ENCODE assay signal across 10 mouse cellular contexts in the genomic region with DNA sequence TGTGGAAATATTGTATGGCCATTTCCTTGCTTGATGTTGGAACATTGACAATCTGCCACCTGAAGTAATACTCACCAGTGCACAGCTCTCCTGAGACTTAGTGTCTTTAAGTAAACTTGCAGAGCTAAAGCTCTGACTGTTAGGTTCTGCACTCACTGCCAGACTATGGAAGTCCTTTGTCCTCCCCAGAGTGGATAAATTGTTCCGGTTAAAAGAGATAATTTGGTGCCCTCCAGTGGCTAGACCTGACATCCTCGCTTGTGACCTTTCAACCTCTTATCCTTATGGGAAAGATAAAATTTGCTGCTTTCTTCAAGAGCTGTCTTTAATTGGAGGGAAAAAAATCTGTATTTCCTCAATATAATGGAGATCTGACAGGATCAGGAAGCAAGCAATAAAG.
DNase-seq lines count a peak whose midpoint lies in the region; ATAC-seq and TF ChIP-seq lines count a peak whose summit lies in the region.
"Had no signal": no experiment of that assay in that cellular context is flagged by ENCODE, and none has a peak within 500 bp of the region (broad histone marks: within the 10 kb centered on the region; RNA-seq: fewer than 3 reads in every experiment).

No protein-coding gene starts in this region.

- no peak for TF ChIP-seq EP300 in liver, postnatal 0 days (IDR thresholded peaks at IDR 0.05; ENCODE audit: low read depth)

- WGBS in cerebellum, adult 2 months, result 34% methylated on average over 2 of the region's 2 CpGs
- WGBS in liver, postnatal 0 days (ENCODE audit: insufficient replicate concordance), result 15% methylated on average over 2 of the region's 2 CpGs
- WGBS in liver, embryonic 11.5 days, result 21% methylated on average over 2 of the region's 2 CpGs
- WGBS in intestine, embryonic 15.5 days, result 10% methylated on average over 2 of the region's 2 CpGs
- 14% methylated on average over 2 of the region's 2 CpGs for WGBS in neural tube, embryonic 15.5 days

- peak; percentile 57 to 59 for DNase-seq in cerebellum, postnatal 10 days
- DNase-seq in cerebellum, adult 2 months, result no peak
- DNase-seq in liver, postnatal 0 days, result no peak
- DNase-seq in liver, embryonic 11.5 days (ENCODE audit: low spot score), result no peak
- DNase-seq in adrenal gland, postnatal 14 days, result no peak
- DNase-seq in heart, postnatal 14 days, result no peak
- DNase-seq: right cerebral cortex, postnatal 4 days had no signal

- no peak overlapping the region for H3K27ac ChIP-seq in cerebellum, adult 2 months (ENCODE audit: insufficient read depth, low read length)
- H3K27ac ChIP-seq in liver, postnatal 0 days (ENCODE audit: low read depth), result no peak overlapping the region
- no peak overlapping the region for H3K27ac ChIP-seq in liver, embryonic 11.5 days (ENCODE audit: low read depth, low read length)
- no peak overlapping the region for H3K27ac ChIP-seq in intestine, embryonic 15.5 days
- H3K27ac ChIP-seq in neural tube, embryonic 15.5 days (replicated peaks), result no peak overlapping the region

- H3K4me1 ChIP-seq in cerebellum, adult 2 months (ENCODE audit: control insufficient read depth, insufficient read depth, low read length), result no peaks in the 10 kb centered on the region
- H3K4me1 ChIP-seq in liver, postnatal 0 days (ENCODE audit: insufficient read depth), result no peaks in the 10 kb centered on the region
- H3K4me1 ChIP-seq in liver, embryonic 11.5 days (replicated peaks; ENCODE audit: control insufficient read depth, insufficient read depth, low read length), result no peaks in the 10 kb centered on the region
- no peaks in the 10 kb centered on the region for H3K4me1 ChIP-seq in intestine, embryonic 15.5 days (replicated peaks)
- H3K4me1 ChIP-seq in neural tube, embryonic 15.5 days, result no peaks in the 10 kb centered on the region
- H3K4me1 ChIP-seq: heart, embryonic 12.5 days had no signal

- no peaks in the 10 kb centered on the region for H3K36me3 ChIP-seq in liver, postnatal 0 days (replicated peaks; ENCODE audit: insufficient read depth, low read length)
- H3K36me3 ChIP-seq in liver, embryonic 11.5 days (ENCODE audit: control insufficient read depth, insufficient read depth, low read length), result no peaks in the 10 kb centered on the region
- no peaks in the 10 kb centered on the region for H3K36me3 ChIP-seq in intestine, embryonic 15.5 days
- H3K36me3 ChIP-seq in neural tube, embryonic 15.5 days, result no peaks in the 10 kb centered on the region
- H3K36me3 ChIP-seq: heart, embryonic 12.5 days had no signal

- no peaks in the 10 kb centered on the region for H3K9me3 ChIP-seq in liver, postnatal 0 days (ENCODE audit: low read length)
- H3K9me3 ChIP-seq in liver, embryonic 11.5 days (ENCODE audit: control insufficient read depth, low read length), result no peaks in the 10 kb centered on the region
- H3K9me3 ChIP-seq in intestine, embryonic 15.5 days, result no peaks in the 10 kb centered on the region
- H3K9me3 ChIP-seq in neural tube, embryonic 15.5 days (replicated peaks), result no peaks in the 10 kb centered on the region
- H3K9me3 ChIP-seq: heart, embryonic 12.5 days had no signal

- no peak overlapping the region for H3K4me2 ChIP-seq in liver, postnatal 0 days (ENCODE audit: low read depth, low read length)
- H3K4me2 ChIP-seq in liver, embryonic 11.5 days, result no peak overlapping the region
- no peak overlapping the region for H3K4me2 ChIP-seq in intestine, embryonic 15.5 days (replicated peaks)
- no peak overlapping the region for H3K4me2 ChIP-seq in neural tube, embryonic 15.5 days
- H3K4me2 ChIP-seq: heart, embryonic 12.5 days had no signal

- ATAC-seq in liver, postnatal 0 days, result no peak
- no peak for ATAC-seq in liver, embryonic 11.5 days (replicated peaks; ENCODE audit: low FRiP score)
- ATAC-seq in intestine, embryonic 15.5 days, result peak; percentile 31; the same call in 1 of the 2 replicates
- ATAC-seq in neural tube, embryonic 15.5 days (ENCODE audit: low FRiP score), result peak; percentile 47; the same call in 1 of the 2 replicates

- no peak overlapping the region for H3K4me3 ChIP-seq in cerebellum, adult 2 months (replicated peaks; ENCODE audit: insufficient read depth, low read depth, low read length)
- H3K4me3 ChIP-seq in liver, postnatal 0 days (ENCODE audit: low read depth, low read length), result no peak overlapping the region
- H3K4me3 ChIP-seq in liver, embryonic 11.5 days (ENCODE audit: low read depth, low read length), result no peak overlapping the region
- H3K4me3 ChIP-seq in intestine, embryonic 15.5 days (replicated peaks), result no peak overlapping the region
- H3K4me3 ChIP-seq in neural tube, embryonic 15.5 days (replicated peaks), result no peak overlapping the region
- H3K4me3 ChIP-seq: heart, embryonic 12.5 days had no signal

- intact Hi-C loops in heart, postnatal 14 days (cut with DNase I), result no loop called here

- no peak for TF ChIP-seq POLR2A in cerebellum, adult 2 months (IDR thresholded peaks at IDR 0.05; ENCODE audit: borderline replicate concordance, insufficient read depth, low read length)

- no peak for TF ChIP-seq CTCF in cerebellum, adult 2 months (IDR thresholded peaks at IDR 0.05; ENCODE audit: borderline replicate concordance, insufficient read depth, low read depth, low read length)
- 0 out of 2 replicates have a peak, but pooled peaks have one; percentile 4 for TF ChIP-seq CTCF in liver, postnatal 0 days (IDR thresholded peaks at IDR 0.05; ENCODE audit: low read depth)

- no peak overlapping the region for H3K9ac ChIP-seq in liver, postnatal 0 days (replicated peaks)
- no peak overlapping the region for H3K9ac ChIP-seq in liver, embryonic 11.5 days (ENCODE audit: low read depth, low read length)
- H3K9ac ChIP-seq in intestine, embryonic 15.5 days, result no peak overlapping the region
- no peak overlapping the region for H3K9ac ChIP-seq in neural tube, embryonic 15.5 days (replicated peaks)
- H3K9ac ChIP-seq: heart, embryonic 12.5 days had no signal

- no peaks in the 10 kb centered on the region for H3K27me3 ChIP-seq in cerebellum, adult 2 months (ENCODE audit: control insufficient read depth, insufficient read depth, low read length)
- H3K27me3 ChIP-seq in liver, postnatal 0 days (ENCODE audit: insufficient read depth, low read length), result no peaks in the 10 kb centered on the region
- H3K27me3 ChIP-seq in liver, embryonic 11.5 days (replicated peaks; ENCODE audit: control insufficient read depth, insufficient read depth, low read length), result no peaks in the 10 kb centered on the region
- H3K27me3 ChIP-seq in intestine, embryonic 15.5 days (replicated peaks), result no peaks in the 10 kb centered on the region
- no peaks in the 10 kb centered on the region for H3K27me3 ChIP-seq in neural tube, embryonic 15.5 days (replicated peaks)
- H3K27me3 ChIP-seq: heart, embryonic 12.5 days had no signal

Comparison
In these comparisons a context has a peak if more than half of its experiments do, and no peak if none do; other contexts are left out.
1. DNase-seq: peak in cerebellum, postnatal 10 days (2 of 2); none in cerebellum, adult 2 months (0 of 2), liver, postnatal 0 days (single experiment), liver, embryonic 11.5 days (single experiment), adrenal gland, postnatal 14 days (single experiment) and heart, postnatal 14 days (0 of 2).
2. ATAC-seq: peak in intestine, embryonic 15.5 days (single experiment) and neural tube, embryonic 15.5 days (single experiment); none in liver, postnatal 0 days (single experiment) and liver, embryonic 11.5 days (single experiment).